Mouse (Mus musculus): ENCODE results near the gene H2-D1. TPM values are rescaled to one million over a fixed set of nuclear protein-coding genes. Genes with fewer than 3 reads are reported as not detected.
"Not testable (repeated sequence)": the region's sequence is repeated elsewhere in the genome, so short reads cannot be mapped to it uniquely, and the experiment has no call there.

The H2-D1 gene
- total and polyA plus RNA-seq, 3 experiments = 105 to 286 (median 131) TPM

- intact Hi-C loops (cut with DNase I) = no loop called here
- H3K9ac ChIP-seq (ENCODE audit: low read depth, low read length) = no peak overlapping the region
- no peak overlapping the region for H3K27ac ChIP-seq
- whole genome bisulfite sequencing = 17% methylated on average over 13 of the region's 13 CpGs
- H3K4me1 ChIP-seq (ENCODE audit: control insufficient read depth, insufficient read depth, low read length) = peaks cover 2% of the 10 kb centered on the region; the same call in 1 of the 2 replicates
- peaks cover 4% of the 10 kb centered on the region; the same call in 1 of the 2 replicates for H3K27me3 ChIP-seq (ENCODE audit: control insufficient read depth, insufficient read depth, low read length)
- H3K4me3 ChIP-seq = no peak overlapping the region
- DNase-seq = no peak
- no peaks in the 10 kb centered on the region for H3K36me3 ChIP-seq (ENCODE audit: control insufficient read depth, insufficient read depth, low read length)
- H3K79me2 ChIP-seq (replicated peaks; ENCODE audit: control insufficient read depth, insufficient read depth, low read length) = no peaks in the 10 kb centered on the region
- TF ChIP-seq CTCF (IDR thresholded peaks at IDR 0.05) = no peak
- no peak for TF ChIP-seq EP300 (IDR thresholded peaks at IDR 0.05; ENCODE audit: insufficient read depth, low read depth, low read length)
- no peak for TF ChIP-seq POLR2A (IDR thresholded peaks at IDR 0.05; ENCODE audit: insufficient read depth, low read depth, low read length)
Observed at GRCm38 (mm10) chr17:35276304-35276864, 13.9 kb downstream of the H2-D1 start.

- TF ChIP-seq CTCF (IDR thresholded peaks at IDR 0.05) = no peak
- TF ChIP-seq EP300 (IDR thresholded peaks at IDR 0.05; ENCODE audit: insufficient read depth, low read depth, low read length) = no peak
- no peak for TF ChIP-seq POLR2A (IDR thresholded peaks at IDR 0.05; ENCODE audit: insufficient read depth, low read depth, low read length)
- WGBS = 79% methylated on average over 8 of the region's 8 CpGs
- Histone ChIP-seq H3K4me1 (ENCODE audit: control insufficient read depth, insufficient read depth, low read length) (peaks cover 2% of the 10 kb centered on the region; the same call in 1 of the 2 replicates), H3K4me3 (no peak overlapping the region), H3K79me2 (replicated peaks; ENCODE audit: control insufficient read depth, insufficient read depth, low read length) (no peaks in the 10 kb centered on the region), H3K9ac (ENCODE audit: low read depth, low read length) (no peak overlapping the region), H3K27me3 (ENCODE audit: control insufficient read depth, insufficient read depth, low read length) (peaks cover 4% of the 10 kb centered on the region; the same call in 1 of the 2 replicates), H3K27ac (no peak overlapping the region), H3K36me3 (ENCODE audit: control insufficient read depth, insufficient read depth, low read length) (no peaks in the 10 kb centered on the region)
- no peak for DNase-seq
- intact Hi-C loops (cut with DNase I) = no loop called here
Observed at GRCm38 (mm10) chr17:35278049-35278448, 15.5 kb downstream of the H2-D1 start.

GRCm38 (mm10) chr17:35278957-35279688 is 16.6 kb downstream of the H2-D1 start:
- no peak overlapping the region for H3K27ac ChIP-seq
- no peak overlapping the region for H3K9ac ChIP-seq (ENCODE audit: low read depth, low read length)
- intact Hi-C loops (cut with DNase I) = no loop called here
- peaks cover 4% of the 10 kb centered on the region; the same call in 1 of the 2 replicates for H3K27me3 ChIP-seq (ENCODE audit: control insufficient read depth, insufficient read depth, low read length)
- TF ChIP-seq POLR2A (IDR thresholded peaks at IDR 0.05; ENCODE audit: insufficient read depth, low read depth, low read length) (no peak), CTCF (IDR thresholded peaks at IDR 0.05) (0 out of 2 replicates have a peak, but pooled peaks have one; percentile 9)
- H3K36me3 ChIP-seq (ENCODE audit: control insufficient read depth, insufficient read depth, low read length) = no peaks in the 10 kb centered on the region
- H3K4me1 ChIP-seq (ENCODE audit: control insufficient read depth, insufficient read depth, low read length) = peaks cover 2% of the 10 kb centered on the region; the same call in 1 of the 2 replicates
- no peak for DNase-seq
- 79% methylated on average over 13 of the region's 13 CpGs for WGBS
- H3K79me2 ChIP-seq (replicated peaks; ENCODE audit: control insufficient read depth, insufficient read depth, low read length) = no peaks in the 10 kb centered on the region
- H3K4me3 ChIP-seq = no peak overlapping the region

GRCm38 (mm10) chr17:35280276-35280675 is 17.7 kb downstream of the H2-D1 start:
- no peaks in the 10 kb centered on the region for H3K36me3 ChIP-seq (ENCODE audit: control insufficient read depth, insufficient read depth, low read length)
- intact Hi-C loops (cut with DNase I) = no loop called here
- 80% methylated on average over 3 of the region's 3 CpGs for WGBS
- H3K27me3 ChIP-seq (ENCODE audit: control insufficient read depth, insufficient read depth, low read length) = peaks cover 4% of the 10 kb centered on the region; the same call in 1 of the 2 replicates
- H3K4me1 ChIP-seq (ENCODE audit: control insufficient read depth, insufficient read depth, low read length) = no peaks in the 10 kb centered on the region
- no peak for DNase-seq
- H3K9ac ChIP-seq (ENCODE audit: low read depth, low read length) = no peak overlapping the region
- H3K27ac ChIP-seq = no peak overlapping the region
- no peaks in the 10 kb centered on the region for H3K79me2 ChIP-seq (replicated peaks; ENCODE audit: control insufficient read depth, insufficient read depth, low read length)
- no peak for TF ChIP-seq POLR2A (IDR thresholded peaks at IDR 0.05; ENCODE audit: insufficient read depth, low read depth, low read length)
- H3K4me3 ChIP-seq = no peak overlapping the region

- DNase-seq = no peak
- H3K4me1 ChIP-seq (ENCODE audit: control insufficient read depth, insufficient read depth, low read length) = no peaks in the 10 kb centered on the region
- intact Hi-C loops (cut with DNase I) = no loop called here
- H3K79me2 ChIP-seq (replicated peaks; ENCODE audit: control insufficient read depth, insufficient read depth, low read length) = no peaks in the 10 kb centered on the region
- H3K27ac ChIP-seq = no peak overlapping the region
- no peaks in the 10 kb centered on the region for H3K27me3 ChIP-seq (ENCODE audit: control insufficient read depth, insufficient read depth, low read length)
- TF ChIP-seq CTCF (IDR thresholded peaks at IDR 0.05) (no peak), POLR2A (IDR thresholded peaks at IDR 0.05; ENCODE audit: insufficient read depth, low read depth, low read length) (no peak), EP300 (IDR thresholded peaks at IDR 0.05; ENCODE audit: insufficient read depth, low read depth, low read length) (no peak)
- no peak overlapping the region for H3K4me3 ChIP-seq
- no peak overlapping the region for H3K9ac ChIP-seq (ENCODE audit: low read depth, low read length)
- no peaks in the 10 kb centered on the region for H3K36me3 ChIP-seq (ENCODE audit: control insufficient read depth, insufficient read depth, low read length)
Observed at GRCm38 (mm10) chr17:35285431-35285830, 22.9 kb downstream of the H2-D1 start.

GRCm38 (mm10) chr17:35295796-35296195 is 33.3 kb downstream of the H2-D1 start:
- H3K79me2 ChIP-seq (replicated peaks; ENCODE audit: control insufficient read depth, insufficient read depth, low read length); H3K36me3 ChIP-seq (ENCODE audit: control insufficient read depth, insufficient read depth, low read length); H3K9ac ChIP-seq (ENCODE audit: low read depth, low read length); intact Hi-C loops (cut with DNase I); H3K27me3 ChIP-seq (ENCODE audit: control insufficient read depth, insufficient read depth, low read length); H3K4me1 ChIP-seq (ENCODE audit: control insufficient read depth, insufficient read depth, low read length); H3K4me3 ChIP-seq; H3K27ac ChIP-seq: not testable (repeated sequence)
- DNase-seq = peak; percentile 49 to 76
- WGBS = 4% methylated on average over 5 of the region's 5 CpGs
- peak; percentile 78 for TF ChIP-seq CTCF (IDR thresholded peaks at IDR 0.05)

GRCm38 (mm10) chr17:35300261-35300945 is 37.9 kb downstream of the H2-D1 start:
- H3K36me3 ChIP-seq (ENCODE audit: control insufficient read depth, insufficient read depth, low read length); H3K27ac ChIP-seq; H3K4me3 ChIP-seq; H3K4me1 ChIP-seq (ENCODE audit: control insufficient read depth, insufficient read depth, low read length); H3K27me3 ChIP-seq (ENCODE audit: control insufficient read depth, insufficient read depth, low read length); DNase-seq; H3K9ac ChIP-seq (ENCODE audit: low read depth, low read length); intact Hi-C loops (cut with DNase I); H3K79me2 ChIP-seq (replicated peaks; ENCODE audit: control insufficient read depth, insufficient read depth, low read length): not testable (repeated sequence)
- 84% methylated on average over 7 of the region's 7 CpGs for WGBS
